Mouse (Mus musculus): ENCODE measurements around the gene Cdca4. TPM values are rescaled to one million over a fixed set of nuclear protein-coding genes. Genes with fewer than 3 reads are reported as not detected.
"Not testable (repeated sequence)": the region's sequence is repeated elsewhere in the genome, so short reads cannot be mapped to it uniquely, and the experiment has no call there.

Cdca4 gene
- total RNA-seq, 2 experiments from 2014 or later: 14.7 to 19.5 TPM

GRCm38 (mm10) chr12:112858581-112859336, 29.5 kb upstream of the Cdca4 start:
- DNase-seq: no peak

- no peak for DNase-seq
These were observed 28.1 kb upstream of the Cdca4 start for GRCm38 (mm10) chr12:112857021-112857925.

- no peak for DNase-seq
These were observed 27.1 kb upstream of the Cdca4 start for GRCm38 (mm10) chr12:112856338-112856737.

DNA sequence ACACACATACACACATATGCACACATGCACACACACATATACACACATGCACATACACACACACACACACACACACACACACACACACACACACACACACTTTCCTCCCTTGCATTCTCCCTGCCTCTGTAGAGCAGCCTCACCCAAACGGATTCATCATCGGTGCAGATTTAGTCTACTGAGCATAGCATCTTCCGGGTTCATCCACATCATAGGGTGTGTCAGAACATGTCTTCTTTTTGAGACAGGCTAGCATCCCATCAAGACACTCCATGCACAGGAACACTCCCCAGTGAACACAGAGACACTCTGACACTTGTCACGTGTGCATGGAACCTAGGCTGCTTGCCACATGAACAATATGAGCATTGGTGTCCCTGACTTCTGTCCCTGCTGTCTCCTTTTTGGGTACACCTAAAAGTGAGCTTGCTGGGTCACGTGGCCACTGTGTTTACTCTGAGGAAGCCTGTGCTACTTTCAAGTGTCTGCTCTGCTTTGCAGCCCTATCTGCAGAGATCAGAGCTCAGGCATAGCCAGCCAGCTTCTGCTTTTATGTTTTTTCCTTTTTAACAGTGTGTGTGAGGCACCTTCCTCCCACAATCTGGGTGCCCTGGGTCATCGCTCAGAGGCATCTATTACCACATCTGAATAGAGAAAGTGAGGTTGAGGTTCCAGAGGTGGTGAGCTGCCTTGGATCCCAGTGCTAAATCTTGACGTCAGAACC, 25.5 kb upstream of the Cdca4 start:
- DNase-seq: no peak

DNA sequence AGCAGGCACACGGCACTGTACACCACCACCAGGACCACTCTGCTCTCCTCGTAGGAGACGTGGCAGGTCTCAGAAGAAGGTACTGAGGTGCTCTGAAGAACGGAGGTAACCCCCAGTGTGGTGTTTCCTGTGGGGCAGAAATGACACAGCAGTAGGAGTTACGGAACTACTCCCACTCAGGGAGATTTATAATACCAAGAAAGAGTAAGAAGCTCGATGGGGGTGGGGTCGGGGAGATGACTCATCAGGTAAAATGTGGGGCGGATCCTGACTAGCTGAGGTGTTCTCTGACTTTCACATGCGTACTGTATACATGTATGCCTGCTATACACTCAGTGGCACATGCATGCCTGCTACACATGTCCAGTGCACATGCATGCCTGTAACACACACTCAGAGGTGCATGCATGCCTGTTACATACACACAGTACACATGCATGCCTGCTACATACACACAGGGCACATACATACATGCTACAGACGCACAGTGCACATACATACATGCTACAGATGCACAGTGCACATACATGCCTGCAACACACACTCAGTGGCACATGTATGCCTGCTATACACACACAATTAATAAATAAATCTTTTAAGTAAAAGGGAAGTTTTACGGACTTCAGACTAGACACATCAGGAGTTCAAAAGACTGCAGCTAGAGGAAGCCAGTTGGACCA, 24.0 kb upstream of the Cdca4 start:
- DNase-seq: no peak

GRCm38 (mm10) chr12:112851116-112851515, 21.9 kb upstream of the Cdca4 start:
- peak; percentile 77 for DNase-seq

GRCm38 (mm10) chr12:112850344-112850743, 21.1 kb upstream of the Cdca4 start:
- no peak for DNase-seq

- peak in 1 of 2 experiments; percentile 23 for DNase-seq
These were observed 20.2 kb upstream of the Cdca4 start for GRCm38 (mm10) chr12:112849235-112850022.

DNA sequence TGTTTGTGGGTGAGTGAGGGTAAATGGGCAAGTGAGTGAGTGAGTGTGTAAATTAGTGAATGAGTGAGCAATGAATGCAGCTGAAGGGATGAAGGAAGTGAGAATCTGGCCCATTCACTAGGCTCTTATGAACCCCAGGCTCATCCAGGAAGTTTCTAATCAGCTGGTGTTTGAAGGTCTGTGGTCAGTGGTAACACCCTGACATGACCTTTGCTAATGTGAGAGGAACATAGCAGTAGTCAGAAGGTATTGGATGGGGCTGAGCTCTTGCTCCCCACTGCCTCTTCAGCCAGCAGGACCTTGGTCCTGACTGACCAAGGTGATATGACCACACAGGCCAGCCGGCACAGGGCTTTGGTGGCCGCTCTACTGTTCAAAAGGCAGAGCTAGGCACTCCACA, 18.7 kb upstream of the Cdca4 start:
- DNase-seq: no peak

GRCm38 (mm10) chr12:112843803-112844202, 14.6 kb upstream of the Cdca4 start:
- peak; percentile 93 to 95 for DNase-seq

DNA sequence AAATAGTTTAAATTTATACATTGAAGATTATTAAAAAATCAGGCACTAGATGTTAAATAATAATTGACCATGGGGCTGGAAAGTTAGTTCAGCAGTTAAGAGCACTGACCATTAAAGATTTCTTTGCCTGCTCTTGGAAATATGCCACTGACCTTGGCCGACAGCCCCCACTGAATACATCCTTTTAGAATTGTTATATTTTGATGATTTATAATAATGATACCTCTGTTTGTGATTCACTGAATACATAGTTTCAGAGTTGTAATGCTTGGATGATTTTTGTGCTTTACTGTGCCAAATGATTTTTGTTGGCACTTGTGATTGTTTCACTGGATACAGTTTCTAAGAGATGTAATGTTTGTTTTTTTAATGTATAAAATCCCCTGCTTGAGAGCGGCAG, 12.9 kb upstream of the Cdca4 start:
- peak; percentile 19 to 31 for DNase-seq

- DNase-seq: not testable (repeated sequence)
These were observed 12.2 kb upstream of the Cdca4 start for GRCm38 (mm10) chr12:112841338-112841892.

DNA sequence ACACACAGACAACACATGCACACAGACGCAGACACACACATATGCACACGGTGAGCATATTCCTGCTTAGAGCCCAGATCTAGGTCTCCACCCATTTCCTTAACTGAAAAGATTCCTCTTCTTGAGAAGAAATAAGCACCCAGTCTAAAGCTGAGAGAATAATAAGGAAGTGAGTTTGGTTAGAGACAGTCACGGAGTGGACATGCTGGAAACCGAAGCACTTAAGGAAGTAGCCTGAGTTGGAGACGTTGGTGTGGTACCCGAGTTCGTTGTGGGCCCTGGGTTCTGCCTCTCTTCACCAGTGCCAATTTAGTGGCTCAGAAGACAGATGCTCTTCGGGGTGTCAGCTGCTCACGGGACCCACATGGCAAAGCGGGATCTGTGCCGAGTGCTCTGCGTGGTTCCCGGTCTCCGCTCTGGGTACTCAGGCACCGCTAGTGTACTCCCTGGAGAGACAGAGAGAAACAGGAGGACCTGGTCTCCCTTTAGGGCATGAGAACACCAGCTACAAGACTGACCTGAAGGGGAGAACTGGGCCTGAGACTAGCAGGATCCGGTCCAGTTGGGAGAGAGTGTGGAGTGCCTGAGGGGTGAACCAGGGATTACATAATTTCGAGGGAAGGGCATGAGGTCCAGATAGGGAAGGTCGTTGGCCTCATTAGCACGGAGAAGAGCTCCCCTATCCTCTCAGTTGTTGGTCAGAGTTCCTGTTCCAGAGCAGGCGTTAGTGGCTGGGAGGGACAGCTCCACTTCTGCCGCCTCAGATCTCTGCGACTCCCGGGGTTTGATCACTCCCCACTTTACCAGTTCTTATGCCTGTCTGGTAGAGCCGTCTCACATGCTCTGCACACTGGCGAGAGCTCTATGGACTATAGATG, 11.2 kb upstream of the Cdca4 start:
- no peak for DNase-seq

DNA sequence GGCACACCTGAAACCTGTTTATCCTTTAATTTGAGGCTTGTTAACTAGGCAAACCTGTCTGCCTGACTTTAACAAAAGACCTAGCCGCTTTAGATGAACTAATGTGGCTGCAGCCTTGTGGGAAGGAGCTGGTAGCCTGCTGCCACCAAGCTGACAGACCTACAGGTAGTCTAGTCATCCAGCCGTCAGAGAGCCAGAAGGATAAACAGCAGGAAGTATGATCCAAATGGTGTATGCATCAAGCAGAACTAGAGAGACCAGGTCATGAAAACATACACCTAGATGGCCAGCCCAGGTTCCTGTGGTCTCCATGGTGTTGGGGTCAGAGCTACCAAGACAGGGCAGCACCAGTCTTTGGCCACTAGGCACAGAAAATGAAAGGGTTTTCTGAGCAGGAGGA, 5.8 kb upstream of the Cdca4 start:
- no peak for DNase-seq

DNA sequence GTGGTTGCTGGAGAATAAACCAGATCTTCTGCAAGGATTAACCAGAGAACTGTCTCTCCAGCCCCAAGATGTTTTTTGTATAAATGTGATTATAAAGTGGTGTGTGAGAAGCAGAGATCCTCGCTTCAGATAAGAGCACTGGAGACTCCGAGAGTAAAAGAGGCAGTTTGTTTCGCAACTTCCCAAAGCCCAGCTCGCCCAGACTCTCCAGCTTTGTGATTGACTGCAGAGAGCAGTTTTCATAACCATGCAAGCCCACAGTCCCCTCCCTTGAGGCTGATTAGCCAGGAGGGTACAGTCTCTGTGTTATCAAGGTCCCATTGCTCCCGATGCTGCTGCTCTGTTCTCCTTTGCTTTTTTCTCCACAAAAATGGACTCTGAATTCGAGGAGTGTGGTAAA, 4.3 kb upstream of the Cdca4 start:
- DNase-seq: no peak

DNA sequence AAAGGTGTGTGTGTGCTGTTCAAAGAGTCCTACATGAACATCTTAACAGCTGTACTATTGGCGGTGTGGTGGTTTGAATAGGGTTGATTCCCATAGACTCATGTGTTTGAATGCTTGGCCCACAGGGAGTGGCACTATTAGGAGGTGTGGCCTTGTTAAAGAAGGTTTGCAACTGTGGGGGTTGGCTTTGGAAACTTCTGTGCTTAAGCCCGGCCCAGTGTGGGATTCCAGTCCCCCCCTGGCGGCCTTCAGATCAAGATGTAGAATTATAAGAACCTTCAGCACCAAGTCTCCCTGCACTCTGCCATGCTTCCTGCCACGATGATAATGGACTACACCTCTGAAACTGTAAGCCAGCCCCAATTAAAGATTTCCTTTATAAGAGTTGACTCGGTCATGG, 3.2 kb upstream of the Cdca4 start:
- DNase-seq: no peak

GRCm38 (mm10) chr12:112830570-112830969, 1.3 kb upstream of the Cdca4 start:
- DNase-seq: no peak

DNA sequence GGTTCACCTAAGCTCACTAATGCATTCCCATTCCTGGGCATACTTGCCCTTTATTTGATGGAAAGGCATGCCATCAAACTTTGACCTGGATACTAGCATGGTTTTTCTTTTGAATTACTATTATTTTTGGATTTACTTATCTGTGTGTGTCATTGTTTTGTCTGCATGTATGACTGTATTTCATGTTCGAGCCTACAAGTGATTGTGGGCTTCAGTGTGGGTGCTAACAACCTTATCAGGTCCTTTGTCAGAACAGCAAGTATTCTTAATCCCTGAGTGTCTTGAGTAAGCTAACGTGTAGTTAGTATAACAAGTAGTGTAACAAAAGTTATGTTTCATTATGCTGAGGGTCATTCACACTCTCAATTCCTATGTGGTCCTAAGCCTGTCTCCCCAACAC, 918 bp upstream of the Cdca4 start:
- no peak for DNase-seq

GRCm38 (mm10) chr12:112828501-112829243, 551 bp downstream of the Cdca4 start:
- peak; percentile 77 to 85 for DNase-seq
